Mouse (Mus musculus) kidney, adult 2 months (tissue): ENCODE data around the gene Tceal7. TPM values are rescaled to one million over a fixed set of nuclear protein-coding genes. Genes with fewer than 3 reads are reported as not detected.

ENCODE experiments used
- DNase-seq: peaks from one replicate; pipeline ENCODE4 v3.0.0; 2021
- H3K27ac ChIP-seq: fragments of 200-500 bp; 2 replicates; pipeline ENCODE4 v1.5.1; 2012; ENCODE audit warnings: low read depth, low read length, control low read depth, inconsistent platforms; ENCODE audit not compliant: insufficient read depth
- H3K27me3 ChIP-seq: fragments of 200-500 bp; replicated peaks from 2 replicates; pipeline ENCODE4 v1.6.1; 2012; ENCODE audit warnings: mild to moderate bottlenecking, moderate library complexity, low read length, inconsistent platforms; ENCODE audit not compliant: control insufficient read depth, insufficient read depth
- H3K36me3 ChIP-seq: fragments of 200-500 bp; 2 replicates; pipeline ENCODE4 v1.6.1; 2012; ENCODE audit warnings: mild to moderate bottlenecking, moderate library complexity, low read length, inconsistent platforms; ENCODE audit not compliant: control insufficient read depth, insufficient read depth
- H3K4me1 ChIP-seq: fragments of 200-500 bp; 2 replicates; pipeline ENCODE4 v1.6.1; 2011; ENCODE audit warnings: low read length; ENCODE audit not compliant: control insufficient read depth, insufficient read depth
- H3K4me3 ChIP-seq: fragments of 200-500 bp; 2 replicates; pipeline ENCODE4 v1.5.1; 2011; ENCODE audit warnings: mild to moderate bottlenecking, low read depth, low read length, control low read depth; ENCODE audit not compliant: insufficient read depth
- CTCF ChIP-seq: fragments of 200-500 bp; conservative IDR thresholded peaks from 2 replicates; pipeline ENCODE4 v1.5.1; 2011; ENCODE audit warnings: low read depth, mild to moderate bottlenecking, control low read depth, low read length, moderate library complexity, mixed read lengths; ENCODE audit not compliant: insufficient read depth, insufficient read length
- POLR2A ChIP-seq: fragments of 200-500 bp; IDR thresholded peaks from one replicate; pipeline ENCODE4 v1.6.1; 2011; ENCODE audit warnings: low read depth, low read length, control low read depth
- WGBS: fragments of 180-500 bp; shearing (Covaris S2); methylation state at CpG from one replicate; pipeline ENCODE4 v1.1.7; 2018; 5-methylcytosine and 5-hydroxymethylcytosine counted together
- polyA plus RNA-seq: library from polyadenylated mRNA; depleted of rRNA; stranded (reverse); fragments of >200 nt; gene quantifications from 2 replicates; pipeline ENCODE4 v1.2.3, GENCODE M21; 2012

The Tceal7 gene
- polyA plus RNA-seq, 1 experiment = not detected

GRCm38 (mm10) chrX:136223714-136224113 is 9.1 kb downstream of the Tceal7 start:
- Histone ChIP-seq H3K27me3 (no peaks in the 10 kb centered on the region), H3K27ac (no peak overlapping the region), H3K4me1 (no peaks in the 10 kb centered on the region), H3K36me3 (no peaks in the 10 kb centered on the region), H3K4me3 (no peak overlapping the region)
- WGBS = 71% methylated on average over 6 of the region's 6 CpGs
- no peak for DNase-seq
- TF ChIP-seq POLR2A = no peak
- no peak for TF ChIP-seq CTCF

GRCm38 (mm10) chrX:136227768-136228167 is 13.2 kb downstream of the Tceal7 start:
- TF ChIP-seq POLR2A (no peak), CTCF (no peak)
- 31% methylated on average over 5 of the region's 5 CpGs for WGBS
- Histone ChIP-seq H3K27ac (no peak overlapping the region), H3K4me3 (no peak overlapping the region), H3K27me3 (no peaks in the 10 kb centered on the region), H3K36me3 (no peaks in the 10 kb centered on the region), H3K4me1 (no peaks in the 10 kb centered on the region)
- peak; percentile 8 for DNase-seq

- no peaks in the 10 kb centered on the region for H3K4me1 ChIP-seq
- no peak for TF ChIP-seq POLR2A
- TF ChIP-seq CTCF = 0 out of 2 replicates have a peak, but pooled peaks have one; percentile 7
- no peaks in the 10 kb centered on the region for H3K27me3 ChIP-seq
- peak; percentile 49 for DNase-seq
- 23% methylated on average over 3 of the region's 3 CpGs for WGBS
- no peaks in the 10 kb centered on the region for H3K36me3 ChIP-seq
- no peak overlapping the region for H3K4me3 ChIP-seq
- H3K27ac ChIP-seq = no peak overlapping the region
Observed at GRCm38 (mm10) chrX:136238118-136238517, 23.5 kb downstream of the Tceal7 start.

GRCm38 (mm10) chrX:136243181-136243580 is 28.6 kb downstream of the Tceal7 start:
- TF ChIP-seq POLR2A (no peak), CTCF (no peak)
- WGBS = 86% methylated on average over 2 of the region's 2 CpGs
- no peak for DNase-seq

GRCm38 (mm10) chrX:136244574-136245229 is 30.1 kb downstream of the Tceal7 start, which contains the start of gene Tceal9:
Gene Tceal9, plus strand, starts transcription at chrX:136245079.
- no peak for TF ChIP-seq CTCF
- peak; percentile 15 for TF ChIP-seq POLR2A
- Histone ChIP-seq H3K27ac (peak within 1 kb of the TSS; percentile 29), H3K36me3 (no peaks in the 10 kb centered on the region), H3K27me3 (no peaks in the 10 kb centered on the region), H3K4me3 (peak within 1 kb of the TSS; percentile 45), H3K4me1 (no peaks in the 10 kb centered on the region)
- DNase-seq = peak; percentile 84
- 2% methylated on average over 20 of the region's 20 CpGs for WGBS

More at GRCm38 (mm10) chrX:136243181-136243580, 28.6 kb downstream of the Tceal7 start:
- Histone ChIP-seq H3K27ac (no peak overlapping the region), H3K27me3 (no peaks in the 10 kb centered on the region), H3K36me3 (no peaks in the 10 kb centered on the region), H3K4me1 (no peaks in the 10 kb centered on the region), H3K4me3 (no peak overlapping the region)

- Histone ChIP-seq H3K27me3 (no peaks in the 10 kb centered on the region), H3K4me3 (peak overlapping the region; percentile 45), H3K36me3 (no peaks in the 10 kb centered on the region), H3K4me1 (no peaks in the 10 kb centered on the region), H3K27ac (peak overlapping the region; percentile 29)
- whole genome bisulfite sequencing = 3% methylated on average over 13 of the region's 15 CpGs
- TF ChIP-seq POLR2A = no peak
- TF ChIP-seq CTCF = no peak
- DNase-seq = peak; percentile 12
Observed at GRCm38 (mm10) chrX:136245521-136246071, 31.0 kb downstream of the Tceal7 start.

- no peaks in the 10 kb centered on the region for H3K36me3 ChIP-seq
- WGBS = 32% methylated on average over 6 of the region's 6 CpGs
- no peak overlapping the region for H3K4me3 ChIP-seq
- DNase-seq = no peak
- no peak overlapping the region for H3K27ac ChIP-seq
- no peaks in the 10 kb centered on the region for H3K4me1 ChIP-seq
- H3K27me3 ChIP-seq = no peaks in the 10 kb centered on the region
- no peak for TF ChIP-seq CTCF
- TF ChIP-seq POLR2A = no peak
Observed at GRCm38 (mm10) chrX:136248811-136249210, 34.2 kb downstream of the Tceal7 start.
